8 mouse cellular contexts compared by ENCODE assay signal in the genomic region with DNA sequence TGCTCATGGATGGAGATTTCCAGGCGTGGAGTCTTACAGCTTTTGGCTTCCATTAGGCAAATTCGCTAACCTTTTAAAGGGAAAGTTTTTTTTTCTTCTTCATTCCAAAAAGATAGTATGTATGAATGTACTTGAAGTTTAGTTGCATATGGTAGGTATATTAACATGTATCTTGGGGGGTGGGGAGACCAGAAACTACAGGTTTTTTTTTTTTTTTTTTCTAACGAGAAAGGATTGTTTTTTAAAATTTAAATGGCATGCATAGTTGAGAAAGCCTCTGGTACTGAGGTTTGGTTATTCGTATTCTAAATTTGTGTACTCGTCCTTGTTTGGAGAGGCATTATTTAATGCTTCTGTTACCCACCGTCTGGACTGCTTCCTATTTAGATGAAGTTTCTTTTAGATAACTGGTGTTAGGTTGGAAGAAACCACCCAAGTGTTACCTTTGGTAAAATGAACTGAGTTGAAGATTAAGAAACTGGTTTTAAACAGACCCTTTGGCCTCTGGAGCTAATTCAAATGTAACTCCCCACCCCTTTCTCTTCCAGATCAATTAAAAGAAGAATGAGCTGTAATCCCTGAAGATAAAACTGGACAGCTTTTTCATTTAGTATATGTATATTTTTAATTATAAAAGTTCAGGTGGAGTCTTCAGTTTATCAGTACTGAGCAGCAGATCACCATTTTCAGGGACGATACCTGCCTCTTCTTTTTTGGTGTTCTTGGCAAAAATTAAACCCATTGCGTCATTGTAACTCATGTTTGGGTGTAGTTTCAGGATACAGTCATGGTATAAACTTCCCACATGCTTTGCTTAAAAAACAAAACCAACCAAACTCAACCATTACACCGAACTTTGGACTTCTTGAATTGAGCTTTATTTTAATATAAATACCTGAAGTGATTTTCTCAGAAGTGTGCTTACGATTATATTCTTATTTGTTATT. TPM values are rescaled to one million over a fixed set of nuclear protein-coding genes. Genes with fewer than 3 reads are reported as not detected.
DNase-seq lines count a peak whose midpoint lies in the region; ATAC-seq and TF ChIP-seq lines count a peak whose summit lies in the region.

No protein-coding gene starts in this region.

- H3K27me3 ChIP-seq in embryonic facial prominence, embryonic 15.5 days: no peaks in the 10 kb centered on the region
- H3K27me3 ChIP-seq in intestine, embryonic 14.5 days (replicated peaks; ENCODE audit: control insufficient read depth, insufficient read depth, low read length): no peaks in the 10 kb centered on the region
- no peaks in the 10 kb centered on the region for H3K27me3 ChIP-seq in neural tube, embryonic 12.5 days (replicated peaks)

- H3K9me3 ChIP-seq in embryonic facial prominence, embryonic 15.5 days (replicated peaks): no peaks in the 10 kb centered on the region
- no peaks in the 10 kb centered on the region for H3K9me3 ChIP-seq in intestine, embryonic 14.5 days (ENCODE audit: control insufficient read depth, low read length)
- no peaks in the 10 kb centered on the region for H3K9me3 ChIP-seq in neural tube, embryonic 12.5 days

- H3K36me3 ChIP-seq in embryonic facial prominence, embryonic 15.5 days: no peaks in the 10 kb centered on the region
- H3K36me3 ChIP-seq in intestine, embryonic 14.5 days (ENCODE audit: control insufficient read depth, insufficient read depth, low read length): peaks cover 11% of the 10 kb centered on the region
- H3K36me3 ChIP-seq in neural tube, embryonic 12.5 days: 0 out of 2 replicates have a peak, but pooled peaks cover 3% of the 10 kb centered on the region

- peaks cover 12% of the 10 kb centered on the region for H3K4me1 ChIP-seq in lung, adult 2 months (ENCODE audit: control insufficient read depth, insufficient read depth, low read length)
- H3K4me1 ChIP-seq in embryonic facial prominence, embryonic 15.5 days: peaks cover 31% of the 10 kb centered on the region
- peaks cover 36% of the 10 kb centered on the region for H3K4me1 ChIP-seq in intestine, embryonic 14.5 days (replicated peaks; ENCODE audit: control insufficient read depth, insufficient read depth, low read length)
- H3K4me1 ChIP-seq in neural tube, embryonic 12.5 days: peaks cover 34% of the 10 kb centered on the region

- WGBS in lung, adult 2 months: 18% methylated on average over 10 of the region's 10 CpGs
- 34% methylated on average over 10 of the region's 10 CpGs for WGBS in embryonic facial prominence, embryonic 15.5 days
- WGBS in intestine, embryonic 14.5 days: 36% methylated on average over 10 of the region's 10 CpGs
- 40% methylated on average over 10 of the region's 10 CpGs for WGBS in neural tube, embryonic 12.5 days

- no peak for DNase-seq in lung, adult 2 months
- DNase-seq in lung, postnatal 36 days: no peak
- DNase-seq in intestine, embryonic 14.5 days (ENCODE audit: low spot score): no peak
- DNase-seq in thymus, postnatal 4 days: no peak
- no peak for DNase-seq in MN1 (ENCODE audit: low spot score)

- H3K4me2 ChIP-seq in embryonic facial prominence, embryonic 15.5 days (replicated peaks): peak overlapping the region; percentile 67
- peak overlapping the region; percentile 73 for H3K4me2 ChIP-seq in intestine, embryonic 14.5 days (ENCODE audit: low read length)
- H3K4me2 ChIP-seq in neural tube, embryonic 12.5 days (replicated peaks): peak overlapping the region; percentile 71

- ATAC-seq in embryonic facial prominence, embryonic 15.5 days (ENCODE audit: insufficient number of reproducible peaks, low FRiP score, low TSS enrichment, low read depth): no peak
- ATAC-seq in intestine, embryonic 14.5 days (replicated peaks; ENCODE audit: low FRiP score, low TSS enrichment, low read depth): no peak
- ATAC-seq in neural tube, embryonic 12.5 days (ENCODE audit: low FRiP score, low read depth): no peak
- ATAC-seq in megakaryocyte progenitor cell, adult 5-6 weeks (replicated peaks; ENCODE audit: poor library complexity): no peak

- peak overlapping the region; percentile 98 for H3K27ac ChIP-seq in embryonic facial prominence, embryonic 15.5 days (replicated peaks)
- peak overlapping the region; percentile 99 for H3K27ac ChIP-seq in intestine, embryonic 14.5 days (ENCODE audit: low read depth)
- H3K27ac ChIP-seq in neural tube, embryonic 12.5 days: peak overlapping the region; percentile 99; the same call in 1 of the 2 replicates

- no peak overlapping the region for H3K9ac ChIP-seq in embryonic facial prominence, embryonic 15.5 days
- H3K9ac ChIP-seq in intestine, embryonic 14.5 days (ENCODE audit: low read length): peak overlapping the region; percentile 79
- H3K9ac ChIP-seq in neural tube, embryonic 12.5 days: peak overlapping the region; percentile 98

- no peak for TF ChIP-seq CTCF in lung, adult 2 months (IDR thresholded peaks at IDR 0.05; ENCODE audit: insufficient read depth, low read length)

- peak overlapping the region; percentile 81 for H3K4me3 ChIP-seq in lung, adult 2 months (replicated peaks; ENCODE audit: extremely low read depth, low read depth, low read length)
- peak overlapping the region; percentile 70 for H3K4me3 ChIP-seq in embryonic facial prominence, embryonic 15.5 days (replicated peaks)
- peak overlapping the region; percentile 63 for H3K4me3 ChIP-seq in intestine, embryonic 14.5 days (ENCODE audit: low read depth, low read length)
- peak overlapping the region; percentile 96 for H3K4me3 ChIP-seq in neural tube, embryonic 12.5 days

- no peak for TF ChIP-seq POLR2A in lung, adult 2 months (IDR thresholded peaks at IDR 0.05; ENCODE audit: borderline replicate concordance, extremely low read depth, low read depth, low read length)

RNA-seq across cellular contexts. Expression of a gene that starts 1.6 kb away (rescaled TPM):
- polyA plus RNA-seq in lung, adult 2 months (2012; rRNA removed): 6.9 and 11.1 TPM in 2 replicates
- polyA plus RNA-seq in embryonic facial prominence, embryonic 15.5 days (2015; fragmentation: Nextera tagmentation; extraction: Ambion mirVana): 15.8 and 16.7 TPM in 2 replicates
- polyA plus RNA-seq in intestine, embryonic 14.5 days (2014; fragmentation: Nextera tagmentation; extraction: Ambion mirVana): 23.6 and 25.0 TPM in 2 replicates
- 51.6 and 54.4 TPM in 2 replicates for polyA plus RNA-seq in neural tube, embryonic 12.5 days (2016; fragmentation: Nextera tagmentation; extraction: Ambion mirVana)
- total RNA-seq in megakaryocyte progenitor cell, adult 5-6 weeks (2015): 5.9 and 6.7 TPM in 2 replicates
- total RNA-seq in megakaryocyte progenitor cell, adult 5-6 weeks (2017): 13.2 and 15.9 TPM in 2 replicates

RNA-seq across cellular contexts. Expression of a gene that starts 53.3 kb away (rescaled TPM):
- 0.80 and 1.3 TPM in 2 replicates for polyA plus RNA-seq in lung, adult 2 months (2012; rRNA removed)
- 16.3 and 34.5 TPM in 2 replicates for polyA plus RNA-seq in embryonic facial prominence, embryonic 15.5 days (2015; fragmentation: Nextera tagmentation; extraction: Ambion mirVana)
- 6.1 and 10.0 TPM in 2 replicates for polyA plus RNA-seq in intestine, embryonic 14.5 days (2014; fragmentation: Nextera tagmentation; extraction: Ambion mirVana)
- 40.2 TPM in 2 replicates for polyA plus RNA-seq in neural tube, embryonic 12.5 days (2016; fragmentation: Nextera tagmentation; extraction: Ambion mirVana)
- total RNA-seq in megakaryocyte progenitor cell, adult 5-6 weeks (2015): not detected in 2 replicates
- not detected in 2 replicates for total RNA-seq in megakaryocyte progenitor cell, adult 5-6 weeks (2017)
